Mouse (Mus musculus): ENCODE measurements around the gene Cpe. TPM values are rescaled to one million over a fixed set of nuclear protein-coding genes. Genes with fewer than 3 reads are reported as not detected.

The Cpe gene
- total and polyA plus RNA-seq, 3 experiments = not detected

GRCm38 (mm10) chr8:64655087-64655486 lies 37.8 kb downstream of the Cpe start:
- Histone ChIP-seq H3K27ac (ENCODE audit: control insufficient read depth, low read depth, low read length) (no peak overlapping the region), H3K36me3 (ENCODE audit: control insufficient read depth in 1 of 2, insufficient read depth in 2 of 2, low read length in 2 of 2) (no peaks in the 10 kb centered on the region), H3K4me1 (ENCODE audit: control insufficient read depth in 1 of 2, insufficient read depth in 2 of 2, low read length in 2 of 2) (no peaks in the 10 kb centered on the region), H3K9ac (ENCODE audit: control insufficient read depth, low read depth, low read length, poor library complexity, severe bottlenecking) (no peak overlapping the region), H3K9me3 (replicated peaks; ENCODE audit: insufficient read depth, low read length) (no peaks in the 10 kb centered on the region), H3K27me3 (ENCODE audit: control insufficient read depth in 1 of 2, insufficient read depth in 2 of 2, low read length in 2 of 2) (no peaks in the 10 kb centered on the region), H3K79me2 (ENCODE audit: control insufficient read depth, insufficient read depth, low read length, poor library complexity) (no peaks in the 10 kb centered on the region), H3K4me3 (ENCODE audit: control insufficient read depth in 1 of 2, insufficient read depth in 1 of 2, low read depth in 2 of 2, low read length in 2 of 2) (no peak overlapping the region)
- no peak for DNase-seq (ENCODE audit: low read depth, low spot score)
- TF ChIP-seq MYC (IDR thresholded peaks at IDR 0.05; ENCODE audit: low read depth, low read length) = no peak
- no peak for TF ChIP-seq MYB (IDR thresholded peaks at IDR 0.05; ENCODE audit: low read depth, low read length)
- TF ChIP-seq HCFC1 (IDR thresholded peaks at IDR 0.05; ENCODE audit: low read depth, low read length) = no peak
- no peak for TF ChIP-seq ZKSCAN1 (IDR thresholded peaks at IDR 0.05; ENCODE audit: low read depth, low read length)
- TF ChIP-seq NRF1 (IDR thresholded peaks at IDR 0.05; ENCODE audit: insufficient read depth, low read depth, low read length, poor library complexity, severe bottlenecking) = no peak
- no peak for TF ChIP-seq CTCF (IDR thresholded peaks at IDR 0.05 in 2 of 3, conservative IDR thresholded peaks at IDR 0.05 in 1 of 3; ENCODE audit: control insufficient read depth in 1 of 3, insufficient read depth in 1 of 3, low read depth in 2 of 3, low read length in 3 of 3, poor library complexity in 1 of 3, severe bottlenecking in 1 of 3)
- no peak for TF ChIP-seq MAFK (IDR thresholded peaks at IDR 0.05; ENCODE audit: borderline replicate concordance, low read depth, low read length)
- TF ChIP-seq GATA1 (IDR thresholded peaks at IDR 0.05; ENCODE audit: low read depth, low read length) = no peak
- TF ChIP-seq BHLHE40 (IDR thresholded peaks at IDR 0.05; ENCODE audit: borderline replicate concordance, low read depth, low read length) = no peak
- TF ChIP-seq TBP (IDR thresholded peaks at IDR 0.05; ENCODE audit: low read depth, low read length) = no peak
- no peak for TF ChIP-seq MXI1 (IDR thresholded peaks at IDR 0.05; ENCODE audit: low read depth, low read length)
- TF ChIP-seq MEF2A (IDR thresholded peaks at IDR 0.05; ENCODE audit: extremely low read depth, insufficient replicate concordance, low read depth, low read length, poor library complexity, severe bottlenecking) = no peak

- no peak for DNase-seq (ENCODE audit: low read depth, low spot score)
- Histone ChIP-seq H3K27ac (ENCODE audit: control insufficient read depth, low read depth, low read length) (no peak overlapping the region), H3K4me3 (ENCODE audit: control insufficient read depth in 1 of 2, insufficient read depth in 1 of 2, low read depth in 2 of 2, low read length in 2 of 2) (no peak overlapping the region), H3K79me2 (ENCODE audit: control insufficient read depth, insufficient read depth, low read length, poor library complexity) (no peaks in the 10 kb centered on the region), H3K9me3 (replicated peaks; ENCODE audit: insufficient read depth, low read length) (no peaks in the 10 kb centered on the region), H3K27me3 (ENCODE audit: control insufficient read depth in 1 of 2, insufficient read depth in 2 of 2, low read length in 2 of 2) (no peaks in the 10 kb centered on the region), H3K9ac (ENCODE audit: control insufficient read depth, low read depth, low read length, poor library complexity, severe bottlenecking) (no peak overlapping the region), H3K4me1 (ENCODE audit: control insufficient read depth in 1 of 2, insufficient read depth in 2 of 2, low read length in 2 of 2) (no peaks in the 10 kb centered on the region), H3K36me3 (ENCODE audit: control insufficient read depth in 1 of 2, insufficient read depth in 2 of 2, low read length in 2 of 2) (no peaks in the 10 kb centered on the region)
- TF ChIP-seq POLR2AphosphoS2 (IDR thresholded peaks at IDR 0.05; ENCODE audit: low read length) (no peak), MYB (IDR thresholded peaks at IDR 0.05; ENCODE audit: low read depth, low read length) (no peak), MXI1 (IDR thresholded peaks at IDR 0.05; ENCODE audit: low read depth, low read length) (no peak)
These were observed 40.6 kb downstream of the Cpe start for GRCm38 (mm10) chr8:64652285-64652684.

GRCm38 (mm10) chr8:64648063-64648462 lies 44.8 kb downstream of the Cpe start:
- H3K27ac ChIP-seq (ENCODE audit: control insufficient read depth, low read depth, low read length) = no peak overlapping the region
- no peak overlapping the region for H3K9ac ChIP-seq (ENCODE audit: control insufficient read depth, low read depth, low read length, poor library complexity, severe bottlenecking)
- H3K4me3 ChIP-seq (ENCODE audit: control insufficient read depth in 1 of 2, insufficient read depth in 1 of 2, low read depth in 2 of 2, low read length in 2 of 2) = no peak overlapping the region
- no peaks in the 10 kb centered on the region for H3K4me1 ChIP-seq (ENCODE audit: control insufficient read depth in 1 of 2, insufficient read depth in 2 of 2, low read length in 2 of 2)
- no peak for DNase-seq (ENCODE audit: low read depth, low spot score)
- H3K27me3 ChIP-seq (ENCODE audit: control insufficient read depth in 1 of 2, insufficient read depth in 2 of 2, low read length in 2 of 2) = no peaks in the 10 kb centered on the region
- H3K79me2 ChIP-seq (ENCODE audit: control insufficient read depth, insufficient read depth, low read length, poor library complexity) = no peaks in the 10 kb centered on the region
- TF ChIP-seq GABPA (IDR thresholded peaks at IDR 0.05; ENCODE audit: low read depth, low read length) (no peak), ELF1 (IDR thresholded peaks at IDR 0.05; ENCODE audit: low read depth, low read length) (no peak), USF1 (IDR thresholded peaks at IDR 0.05; ENCODE audit: low read depth, low read length) (no peak), GATA1 (IDR thresholded peaks at IDR 0.05; ENCODE audit: low read depth, low read length) (no peak), MXI1 (IDR thresholded peaks at IDR 0.05; ENCODE audit: low read depth, low read length) (no peak), TBP (IDR thresholded peaks at IDR 0.05; ENCODE audit: low read depth, low read length) (no peak)
- no peaks in the 10 kb centered on the region for H3K36me3 ChIP-seq (ENCODE audit: control insufficient read depth in 1 of 2, insufficient read depth in 2 of 2, low read length in 2 of 2)
- no peaks in the 10 kb centered on the region for H3K9me3 ChIP-seq (replicated peaks; ENCODE audit: insufficient read depth, low read length)

Measured in MEL (cell line).